Mouse (Mus musculus): ENCODE results near the gene Tsfm. TPM values are rescaled to one million over a fixed set of nuclear protein-coding genes. Genes with fewer than 3 reads are reported as not detected.

Tsfm gene
- total RNA-seq, 2 experiments from 2014 or later: 17.1 to 25.7 TPM

DNA sequence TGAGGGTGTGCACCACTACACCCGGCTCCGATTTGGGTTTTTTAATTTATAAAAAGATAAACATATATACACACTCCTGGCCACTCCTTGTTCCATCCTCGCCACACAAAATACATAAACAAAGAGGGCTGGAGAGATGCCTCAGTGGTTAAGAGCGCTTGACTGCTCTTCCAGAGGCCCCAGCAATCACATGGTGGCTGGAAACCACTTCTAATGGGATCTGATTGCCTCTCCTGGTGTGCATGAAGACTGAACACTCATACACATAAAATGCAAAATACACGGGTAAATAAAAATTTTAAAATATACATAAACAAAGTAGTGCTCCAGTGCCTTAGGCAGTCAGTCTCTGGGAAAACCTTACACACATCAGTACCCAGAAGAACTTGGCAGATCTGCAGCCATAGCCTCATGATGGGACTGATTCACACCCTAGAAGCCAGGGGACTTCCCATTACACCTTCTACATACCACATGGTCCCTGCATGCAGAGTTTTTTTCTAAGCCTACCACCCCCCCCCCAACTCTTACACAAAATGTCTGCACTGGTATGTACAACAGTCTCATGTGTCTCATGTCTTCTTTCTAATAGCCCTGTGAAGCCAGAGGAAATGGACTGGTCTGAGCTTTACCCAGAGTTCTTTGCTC is 12.0 kb upstream of the Tsfm start:
- no peak for ATAC-seq (ENCODE audit: poor library complexity, severe bottlenecking)

GRCm38 (mm10) chr10:127041774-127042338 is 11.2 kb upstream of the Tsfm start:
- peak; percentile 90 for ATAC-seq (ENCODE audit: poor library complexity, severe bottlenecking)

- peak; percentile 53 for ATAC-seq (ENCODE audit: poor library complexity, severe bottlenecking)
These were observed 10.7 kb upstream of the Tsfm start, which contains the start of the genes Mettl1 and Eef1akmt3 for GRCm38 (mm10) chr10:127041274-127041766. Gene Mettl1 (plus strand): TSS chr10:127041414. Gene Eef1akmt3 (minus strand): TSS chr10:127041513.

GRCm38 (mm10) chr10:127040569-127041214 is 10.1 kb upstream of the Tsfm start:
- ATAC-seq (ENCODE audit: poor library complexity, severe bottlenecking): peak; percentile 21

DNA sequence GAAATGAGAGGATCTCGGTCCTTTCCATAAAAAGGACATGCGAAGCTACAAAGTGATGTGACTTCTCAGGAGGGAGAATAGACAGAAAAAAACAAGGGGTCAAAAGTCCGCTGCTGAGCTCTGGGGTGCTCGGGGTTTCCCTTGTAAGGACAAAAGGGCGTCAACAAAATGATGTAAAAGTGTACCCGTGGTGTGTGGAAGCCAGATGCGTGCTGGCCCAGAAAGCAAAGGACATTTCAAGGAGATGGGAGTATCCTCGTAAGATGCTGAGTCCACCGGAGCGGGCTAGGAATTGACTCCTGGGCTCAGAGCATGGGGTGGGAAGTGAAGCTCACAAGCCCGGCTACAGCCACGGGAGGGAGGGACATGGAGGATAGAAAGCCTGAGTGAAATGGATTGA is 7.0 kb upstream of the Tsfm start:
- ATAC-seq (ENCODE audit: poor library complexity, severe bottlenecking): no peak

DNA sequence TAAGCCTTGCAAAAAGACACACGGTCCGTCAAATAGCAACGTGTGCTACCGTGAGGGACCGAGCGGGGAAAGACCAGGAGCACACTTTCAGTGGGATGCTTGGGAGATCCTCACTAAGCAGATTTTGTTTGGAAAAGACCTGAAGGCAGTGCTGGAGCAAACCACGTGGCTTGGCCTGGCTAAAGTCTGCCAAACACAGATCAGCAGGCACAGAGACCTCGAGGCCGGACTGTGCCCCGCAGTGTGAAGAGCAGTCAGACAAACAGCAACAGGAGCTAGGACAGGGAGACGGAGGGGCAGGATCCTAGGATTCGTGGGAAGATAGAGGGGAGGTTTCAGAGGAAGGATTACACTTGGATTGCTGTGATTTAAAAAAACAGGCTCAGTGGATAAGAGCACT is 5.6 kb upstream of the Tsfm start:
- ATAC-seq (ENCODE audit: poor library complexity, severe bottlenecking): no peak

GRCm38 (mm10) chr10:127033301-127033741 is 2.7 kb upstream of the Tsfm start:
- ATAC-seq (ENCODE audit: poor library complexity, severe bottlenecking): no peak

- ATAC-seq (ENCODE audit: poor library complexity, severe bottlenecking): no peak
These were observed 12.2 kb downstream of the Tsfm start for GRCm38 (mm10) chr10:127018422-127018821.

DNA sequence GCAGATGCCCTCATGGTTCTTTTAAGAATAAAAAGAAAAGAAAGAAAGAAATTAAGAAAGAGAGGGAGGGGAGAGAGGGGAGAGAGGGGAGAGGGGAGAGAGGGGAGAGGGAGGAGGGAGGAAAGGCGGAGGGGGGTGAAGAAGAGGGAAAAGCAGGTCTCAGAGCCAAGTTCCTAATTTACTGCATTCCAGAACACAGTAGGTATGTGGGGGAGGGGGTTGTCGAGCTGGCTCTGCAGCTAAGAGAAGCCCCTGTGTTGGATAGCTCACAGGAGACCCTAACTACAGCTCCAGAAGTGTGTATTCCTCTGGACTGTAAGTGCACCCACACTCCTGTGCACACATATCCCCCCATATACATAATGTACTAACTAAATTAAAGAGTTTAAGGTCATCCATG is 13.6 kb downstream of the Tsfm start:
- ATAC-seq (ENCODE audit: poor library complexity, severe bottlenecking): no peak

- ATAC-seq (ENCODE audit: poor library complexity, severe bottlenecking): peak; percentile 63
These were observed 14.2 kb downstream of the Tsfm start for GRCm38 (mm10) chr10:127016488-127016887.

- no peak for ATAC-seq (ENCODE audit: poor library complexity, severe bottlenecking)
These were observed 26.8 kb downstream of the Tsfm start for GRCm38 (mm10) chr10:127003806-127004205.

DNA sequence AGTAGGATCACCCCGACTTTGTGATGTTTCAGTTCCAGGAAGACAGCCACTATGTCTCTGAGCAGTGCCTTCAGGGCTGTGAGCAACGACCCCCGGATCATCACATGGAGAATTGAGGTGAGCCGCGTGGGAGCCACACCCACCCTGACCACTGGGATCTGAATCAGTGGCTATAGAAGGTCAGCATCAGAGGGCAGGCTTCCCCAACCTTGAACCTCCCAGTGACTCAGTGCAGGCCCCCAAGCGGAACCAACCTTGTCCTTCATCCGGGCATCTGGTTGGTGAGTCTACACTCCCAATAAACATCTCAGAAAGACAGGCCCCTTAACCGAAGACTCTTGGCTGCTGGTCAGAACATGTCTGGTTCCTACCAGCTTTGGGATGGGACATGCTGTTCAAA is 27.3 kb downstream of the Tsfm start:
- ATAC-seq (ENCODE audit: poor library complexity, severe bottlenecking): no peak

DNA sequence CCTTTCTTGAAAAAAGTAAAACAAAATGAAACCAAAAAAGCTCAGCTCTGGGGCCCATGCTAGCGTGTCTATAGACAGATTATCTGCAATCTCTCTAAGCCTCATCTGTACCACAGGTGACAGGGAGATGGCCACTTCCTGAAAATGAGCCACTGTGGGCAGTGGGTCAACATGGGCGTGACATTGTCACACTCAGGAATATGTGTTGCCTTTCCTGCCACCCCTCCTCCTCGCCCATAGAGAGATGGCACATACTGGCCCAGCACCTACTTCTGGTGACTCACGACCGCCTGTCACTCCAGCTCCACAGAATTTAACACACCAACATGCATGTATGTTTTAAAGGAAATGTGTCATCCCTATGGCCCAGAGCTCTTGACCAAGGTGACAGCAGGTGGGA is 27.9 kb downstream of the Tsfm start:
- ATAC-seq (ENCODE audit: poor library complexity, severe bottlenecking): peak; percentile 55

- ATAC-seq (ENCODE audit: poor library complexity, severe bottlenecking): no peak
These were observed 28.6 kb downstream of the Tsfm start for GRCm38 (mm10) chr10:127002056-127002455.

DNA sequence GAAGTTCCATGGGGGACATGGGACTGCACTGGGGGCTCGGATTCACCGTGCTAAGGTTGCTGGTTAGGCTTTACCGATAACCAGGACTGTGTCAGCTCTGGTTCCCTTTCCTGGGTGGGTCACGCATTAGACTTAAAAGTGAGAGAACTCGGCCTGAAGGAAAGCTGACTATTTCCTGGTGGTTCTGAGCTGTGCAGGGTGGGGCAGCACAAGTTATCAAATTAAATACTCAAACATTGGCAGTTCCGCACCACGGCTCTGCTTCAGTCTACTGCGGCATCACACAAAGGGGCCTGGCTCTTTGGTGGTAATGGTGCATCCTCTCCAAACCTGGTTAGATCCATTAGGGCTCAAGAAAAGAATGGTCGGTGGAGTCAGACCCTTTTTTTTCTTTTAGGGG is 29.3 kb downstream of the Tsfm start:
- ATAC-seq (ENCODE audit: poor library complexity, severe bottlenecking): no peak

GRCm38 (mm10) chr10:127000529-127000928 is 30.1 kb downstream of the Tsfm start, which contains the start of gene Avil:
Gene Avil (plus strand): TSS chr10:127000709.
- ATAC-seq (ENCODE audit: poor library complexity, severe bottlenecking): no peak

GRCm38 (mm10) chr10:126997340-126998113 is 33.1 kb downstream of the Tsfm start:
- ATAC-seq (ENCODE audit: poor library complexity, severe bottlenecking): no peak

DNA sequence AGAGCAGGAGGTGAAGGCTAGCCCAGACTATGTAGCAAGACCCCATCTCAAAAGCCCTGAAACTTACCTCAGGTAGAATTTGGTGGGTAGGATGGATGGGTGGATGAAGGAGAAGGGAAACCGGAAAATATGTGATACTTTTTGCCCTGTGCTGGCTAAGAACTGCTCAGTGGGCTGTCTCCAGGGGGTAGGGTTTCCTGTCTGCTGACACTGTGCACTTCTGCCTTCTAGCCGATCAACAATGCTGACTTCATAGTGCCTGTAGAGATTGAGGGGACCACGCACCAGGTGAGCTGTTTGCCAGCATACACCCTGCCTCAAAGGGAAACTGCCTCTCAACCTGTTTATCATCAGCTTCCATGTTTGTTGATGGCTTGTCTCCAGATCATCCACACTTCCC is 37.0 kb downstream of the Tsfm start:
- no peak for ATAC-seq (ENCODE audit: poor library complexity, severe bottlenecking)

DNA sequence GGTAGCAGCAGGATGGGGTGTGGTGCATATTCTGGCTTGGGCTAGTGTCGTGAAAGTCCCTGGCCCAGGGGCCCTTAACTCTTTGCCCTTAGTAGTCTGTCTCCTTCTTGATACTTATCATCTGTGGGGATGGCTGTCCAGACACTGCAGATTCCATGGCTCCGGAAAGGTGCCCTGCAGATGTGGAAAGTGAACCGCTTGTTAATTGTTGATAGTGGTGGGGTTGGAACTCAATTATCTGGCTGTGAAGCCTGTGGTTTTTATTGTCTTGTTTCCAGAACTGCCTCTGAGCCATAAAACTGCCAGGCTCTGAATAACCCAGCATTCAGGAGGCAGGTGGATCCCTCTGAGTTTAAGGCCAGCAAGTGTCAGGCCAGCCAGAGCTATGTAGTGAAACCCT is 39.0 kb downstream of the Tsfm start:
- ATAC-seq (ENCODE audit: poor library complexity, severe bottlenecking): no peak

- peak; percentile 82 for ATAC-seq (ENCODE audit: poor library complexity, severe bottlenecking)
These were observed 40.2 kb downstream of the Tsfm start for GRCm38 (mm10) chr10:126990313-126991056.

All from megakaryocyte, adult 5-6 weeks (primary cell).